Mouse (Mus musculus) megakaryocyte, embryonic 14.5 days (primary cell): ENCODE results near the gene Pi4kb.

Experiments
- FLI1 ChIP-seq: IDR thresholded peaks from 2 replicates; pipeline ENCODE4 v1.6.1; 2012; ENCODE audit warnings: low read length, inconsistent platforms, mixed read lengths
- GATA1 ChIP-seq: IDR thresholded peaks from 3 replicates; pipeline ENCODE4 v1.6.1; 2012; ENCODE audit warnings: mixed read lengths, low read length, inconsistent platforms, borderline replicate concordance

DNA sequence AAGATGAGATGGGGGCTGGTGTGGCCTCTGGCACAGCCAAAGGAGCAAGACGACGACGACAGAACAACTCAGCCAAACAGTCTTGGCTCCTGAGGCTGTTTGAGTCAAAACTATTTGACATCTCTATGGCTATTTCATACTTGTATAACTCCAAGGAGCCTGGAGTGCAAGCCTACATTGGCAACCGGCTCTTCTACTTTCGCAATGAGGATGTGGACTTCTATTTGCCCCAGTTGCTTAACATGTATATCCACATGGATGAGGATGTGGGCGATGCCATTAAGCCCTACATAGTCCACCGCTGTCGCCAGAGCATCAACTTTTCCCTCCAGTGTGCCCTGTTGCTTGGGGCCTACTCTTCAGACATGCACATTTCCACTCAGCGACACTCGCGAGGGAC, 9.8 kb downstream of the Pi4kb start:
- no peak for TF ChIP-seq GATA1
- no peak for TF ChIP-seq FLI1
